Mouse (Mus musculus): ENCODE data around the gene Klhdc7a. TPM values are rescaled to one million over a fixed set of nuclear protein-coding genes. Genes with fewer than 3 reads are reported as not detected.
A peak's percentile ranks its signal among the peaks of the same experiment; 100 is the strongest.

Klhdc7a gene
- polyA plus RNA-seq (2015; fragmentation: Nextera tagmentation; extraction: Ambion mirVana), result 1.1 and 1.2 TPM in 2 replicates

DNA sequence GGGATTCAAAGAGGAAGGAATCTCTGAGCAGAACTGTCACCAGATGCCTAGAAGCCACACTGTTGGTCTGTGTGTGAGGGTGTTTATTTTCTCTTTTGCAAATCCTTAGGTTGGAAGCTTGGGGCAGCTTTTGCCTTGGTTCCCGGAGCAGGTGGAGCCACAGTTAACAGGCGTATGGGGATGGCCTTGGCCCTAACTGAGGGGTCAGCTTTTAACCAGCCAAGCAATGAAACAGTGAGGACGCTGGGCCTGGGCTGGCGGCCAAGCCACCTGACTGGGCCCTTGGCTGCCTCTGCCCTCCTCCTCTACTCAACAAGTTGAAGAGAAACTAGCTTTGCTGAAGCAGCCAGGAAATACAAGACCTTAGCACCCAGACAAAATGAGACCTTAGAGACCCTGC lies at the start of gene Klhdc7a:
Gene Klhdc7a, minus strand, starts transcription at position 105 of the 400 bp plus-strand sequence.
- Histone ChIP-seq H3K27ac (ENCODE audit: low read length) (peak within 1 kb of the TSS; percentile 90), H3K4me2 (ENCODE audit: low read depth, low read length) (peak within 1 kb of the TSS; percentile 42), H3K4me1 (replicated peaks; ENCODE audit: control insufficient read depth, insufficient read depth, low read length) (peaks cover 10% of the 10 kb centered on the region), H3K9ac (ENCODE audit: low read length) (peak within 1 kb of the TSS; percentile 37; the same call in 1 of the 2 replicates), H3K9me3 (ENCODE audit: control insufficient read depth, low read length) (no peaks in the 10 kb centered on the region), H3K36me3 (ENCODE audit: control insufficient read depth, insufficient read depth, low read length) (no peaks in the 10 kb centered on the region), H3K4me3 (ENCODE audit: low read length) (peak within 1 kb of the TSS; percentile 27), H3K27me3 (ENCODE audit: control insufficient read depth, insufficient read depth, low read depth, low read length) (no peaks in the 10 kb centered on the region)
- 25% methylated on average over 4 of the region's 4 CpGs for WGBS
- peak; percentile 86 for ATAC-seq (ENCODE audit: low read depth)

DNA sequence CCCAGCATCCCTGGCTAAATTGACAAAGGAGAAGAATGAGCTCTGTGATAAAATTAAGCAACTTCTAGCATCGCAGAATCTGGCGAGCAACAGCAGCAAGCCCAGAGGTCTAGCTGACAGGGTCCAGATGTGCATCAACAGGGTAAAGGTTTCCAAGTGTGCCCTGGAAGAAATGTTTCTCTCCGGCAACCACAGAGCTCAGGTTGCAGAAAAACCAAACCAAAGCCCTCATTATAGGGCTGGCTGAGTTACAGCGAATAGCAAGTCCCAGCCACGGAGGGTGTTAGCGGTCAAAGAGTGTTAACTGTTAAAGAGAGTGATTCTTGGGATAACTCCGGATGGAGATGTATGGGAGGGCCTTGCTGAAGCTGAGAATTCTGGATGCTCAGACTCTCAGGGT lies 48.1 kb upstream of the Klhdc7a start:
- no peak overlapping the region for H3K4me3 ChIP-seq (ENCODE audit: low read length)
- no peak overlapping the region for H3K4me2 ChIP-seq (ENCODE audit: low read depth, low read length)
- no peaks in the 10 kb centered on the region for H3K9me3 ChIP-seq (ENCODE audit: control insufficient read depth, low read length)
- no peaks in the 10 kb centered on the region for H3K36me3 ChIP-seq (ENCODE audit: control insufficient read depth, insufficient read depth, low read length)
- no peak for ATAC-seq (ENCODE audit: low read depth)
- H3K4me1 ChIP-seq (replicated peaks; ENCODE audit: control insufficient read depth, insufficient read depth, low read length), result no peaks in the 10 kb centered on the region
- no peak overlapping the region for H3K27ac ChIP-seq (ENCODE audit: low read length)
- no peak overlapping the region for H3K9ac ChIP-seq (ENCODE audit: low read length)
- WGBS, result 53% methylated on average over 7 of the region's 7 CpGs
- no peaks in the 10 kb centered on the region for H3K27me3 ChIP-seq (ENCODE audit: control insufficient read depth, insufficient read depth, low read depth, low read length)

GRCm38 (mm10) chr4:140010728-140011470 lies 43.1 kb upstream of the Klhdc7a start:
- Histone ChIP-seq H3K27me3 (ENCODE audit: control insufficient read depth, insufficient read depth, low read depth, low read length) (no peaks in the 10 kb centered on the region), H3K4me1 (replicated peaks; ENCODE audit: control insufficient read depth, insufficient read depth, low read length) (no peaks in the 10 kb centered on the region), H3K9ac (ENCODE audit: low read length) (no peak overlapping the region), H3K27ac (ENCODE audit: low read length) (no peak overlapping the region), H3K4me2 (ENCODE audit: low read depth, low read length) (no peak overlapping the region), H3K9me3 (ENCODE audit: control insufficient read depth, low read length) (no peaks in the 10 kb centered on the region), H3K4me3 (ENCODE audit: low read length) (no peak overlapping the region), H3K36me3 (ENCODE audit: control insufficient read depth, insufficient read depth, low read length) (no peaks in the 10 kb centered on the region)
- ATAC-seq (ENCODE audit: low read depth), result no peak
- WGBS, result 68% methylated on average over 11 of the region's 11 CpGs

GRCm38 (mm10) chr4:140004932-140005331 lies 37.1 kb upstream of the Klhdc7a start:
- H3K9me3 ChIP-seq (ENCODE audit: control insufficient read depth, low read length), result no peaks in the 10 kb centered on the region
- no peak overlapping the region for H3K27ac ChIP-seq (ENCODE audit: low read length)
- peaks cover 14% of the 10 kb centered on the region for H3K27me3 ChIP-seq (ENCODE audit: control insufficient read depth, insufficient read depth, low read depth, low read length)
- H3K4me2 ChIP-seq (ENCODE audit: low read depth, low read length), result peak overlapping the region; percentile 47
- no peak overlapping the region for H3K9ac ChIP-seq (ENCODE audit: low read length)
- ATAC-seq (ENCODE audit: low read depth), result peak; percentile 53; the same call in 1 of the 2 replicates
- peaks cover 3% of the 10 kb centered on the region; the same call in 1 of the 2 replicates for H3K4me1 ChIP-seq (replicated peaks; ENCODE audit: control insufficient read depth, insufficient read depth, low read length)
- peak overlapping the region; percentile 30; the same call in 1 of the 2 replicates for H3K4me3 ChIP-seq (ENCODE audit: low read length)
- 4% methylated on average over 5 of the region's 5 CpGs for WGBS
- no peaks in the 10 kb centered on the region for H3K36me3 ChIP-seq (ENCODE audit: control insufficient read depth, insufficient read depth, low read length)

DNA sequence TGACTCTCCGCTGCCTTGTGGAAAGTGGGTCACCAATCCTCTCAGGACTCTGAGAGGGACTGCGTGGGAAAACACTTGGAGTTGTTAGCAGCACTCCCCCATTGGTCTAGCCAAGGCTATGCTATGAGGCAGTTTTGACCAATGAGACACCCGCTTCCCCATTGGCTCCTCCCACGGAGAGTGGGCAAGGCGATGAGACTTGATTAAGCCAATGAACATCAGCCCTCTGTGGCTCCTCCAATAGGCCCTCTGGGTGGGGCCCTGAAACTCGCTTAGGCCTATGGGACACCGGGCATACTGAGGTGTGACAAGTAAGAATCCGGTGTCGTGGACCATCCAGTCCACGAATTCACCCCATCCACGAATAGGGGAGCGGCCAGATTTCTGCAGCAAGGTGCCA lies 36.3 kb upstream of the Klhdc7a start:
- peak overlapping the region; percentile 47 for H3K4me2 ChIP-seq (ENCODE audit: low read depth, low read length)
- no peaks in the 10 kb centered on the region for H3K9me3 ChIP-seq (ENCODE audit: control insufficient read depth, low read length)
- H3K9ac ChIP-seq (ENCODE audit: low read length), result no peak overlapping the region
- peak; percentile 70 for ATAC-seq (ENCODE audit: low read depth)
- H3K4me3 ChIP-seq (ENCODE audit: low read length), result peak overlapping the region; percentile 30
- H3K36me3 ChIP-seq (ENCODE audit: control insufficient read depth, insufficient read depth, low read length), result no peaks in the 10 kb centered on the region
- 9% methylated on average over 12 of the region's 12 CpGs for WGBS
- peaks cover 14% of the 10 kb centered on the region for H3K27me3 ChIP-seq (ENCODE audit: control insufficient read depth, insufficient read depth, low read depth, low read length)
- H3K4me1 ChIP-seq (replicated peaks; ENCODE audit: control insufficient read depth, insufficient read depth, low read length), result peaks cover 3% of the 10 kb centered on the region; the same call in 1 of the 2 replicates
- no peak overlapping the region for H3K27ac ChIP-seq (ENCODE audit: low read length)

DNA sequence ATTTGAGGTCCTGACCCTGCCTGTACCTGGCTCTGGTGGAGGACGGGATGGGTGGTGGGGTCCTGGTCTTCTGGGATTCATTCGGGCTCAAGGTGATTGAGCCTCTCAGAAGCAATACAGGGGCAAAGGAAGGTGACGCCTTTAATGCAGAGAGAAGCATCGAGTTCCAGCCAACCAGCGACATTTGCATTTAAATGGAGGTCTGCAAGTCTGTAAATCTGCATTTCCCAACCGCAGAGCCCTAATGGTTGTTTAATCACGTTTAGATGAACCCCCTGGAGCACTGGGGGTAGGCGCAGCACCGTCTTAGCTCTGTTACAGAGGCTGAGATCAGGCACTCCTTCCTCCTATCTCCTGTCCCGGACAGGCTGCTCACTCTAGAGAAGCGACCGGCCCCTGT lies 34.2 kb upstream of the Klhdc7a start:
- Histone ChIP-seq H3K4me2 (ENCODE audit: low read depth, low read length) (no peak overlapping the region), H3K27ac (ENCODE audit: low read length) (no peak overlapping the region), H3K4me1 (replicated peaks; ENCODE audit: control insufficient read depth, insufficient read depth, low read length) (peaks cover 3% of the 10 kb centered on the region; the same call in 1 of the 2 replicates), H3K27me3 (ENCODE audit: control insufficient read depth, insufficient read depth, low read depth, low read length) (peaks cover 14% of the 10 kb centered on the region), H3K9ac (ENCODE audit: low read length) (no peak overlapping the region), H3K4me3 (ENCODE audit: low read length) (no peak overlapping the region), H3K36me3 (ENCODE audit: control insufficient read depth, insufficient read depth, low read length) (no peaks in the 10 kb centered on the region), H3K9me3 (ENCODE audit: control insufficient read depth, low read length) (no peaks in the 10 kb centered on the region)
- WGBS, result 25% methylated on average over 12 of the region's 12 CpGs
- no peak for ATAC-seq (ENCODE audit: low read depth)

DNA sequence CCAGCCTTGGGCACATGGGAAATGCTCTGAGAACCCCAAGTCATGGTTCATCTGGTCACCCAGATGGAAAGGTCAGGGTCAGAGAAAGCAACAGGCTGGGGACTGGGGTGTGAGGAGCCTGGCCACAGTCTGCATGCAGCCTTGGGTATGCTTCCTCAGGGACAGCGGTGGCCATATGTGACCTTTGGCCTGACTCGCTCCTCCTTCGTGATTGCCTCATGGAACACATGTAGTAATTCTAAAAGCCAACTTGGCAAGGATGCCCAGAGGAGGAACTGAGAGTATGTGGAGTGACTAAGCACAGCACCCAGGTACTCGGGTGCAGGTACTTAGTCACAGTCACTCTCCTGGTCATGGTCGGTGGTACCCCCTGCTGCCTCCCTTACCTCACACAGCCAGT lies 33.1 kb upstream of the Klhdc7a start:
- H3K27me3 ChIP-seq (ENCODE audit: control insufficient read depth, insufficient read depth, low read depth, low read length), result peaks cover 14% of the 10 kb centered on the region
- H3K36me3 ChIP-seq (ENCODE audit: control insufficient read depth, insufficient read depth, low read length), result no peaks in the 10 kb centered on the region
- H3K4me3 ChIP-seq (ENCODE audit: low read length), result no peak overlapping the region
- peaks cover 3% of the 10 kb centered on the region; the same call in 1 of the 2 replicates for H3K4me1 ChIP-seq (replicated peaks; ENCODE audit: control insufficient read depth, insufficient read depth, low read length)
- no peak overlapping the region for H3K27ac ChIP-seq (ENCODE audit: low read length)
- ATAC-seq (ENCODE audit: low read depth), result no peak
- no peak overlapping the region for H3K9ac ChIP-seq (ENCODE audit: low read length)
- no peak overlapping the region for H3K4me2 ChIP-seq (ENCODE audit: low read depth, low read length)
- 70% methylated on average over 5 of the region's 5 CpGs for WGBS
- H3K9me3 ChIP-seq (ENCODE audit: control insufficient read depth, low read length), result no peaks in the 10 kb centered on the region

- H3K9ac ChIP-seq (ENCODE audit: low read length), result no peak overlapping the region
- no peak for ATAC-seq (ENCODE audit: low read depth)
- H3K4me1 ChIP-seq (replicated peaks; ENCODE audit: control insufficient read depth, insufficient read depth, low read length), result no peaks in the 10 kb centered on the region
- no peak overlapping the region for H3K4me3 ChIP-seq (ENCODE audit: low read length)
- H3K27ac ChIP-seq (ENCODE audit: low read length), result no peak overlapping the region
- WGBS, result 69% methylated on average over 7 of the region's 7 CpGs
- no peak overlapping the region for H3K4me2 ChIP-seq (ENCODE audit: low read depth, low read length)
- H3K36me3 ChIP-seq (ENCODE audit: control insufficient read depth, insufficient read depth, low read length), result no peaks in the 10 kb centered on the region
- H3K9me3 ChIP-seq (ENCODE audit: control insufficient read depth, low read length), result no peaks in the 10 kb centered on the region
- peaks cover 8% of the 10 kb centered on the region for H3K27me3 ChIP-seq (ENCODE audit: control insufficient read depth, insufficient read depth, low read depth, low read length)
These were observed 31.2 kb upstream of the Klhdc7a start for GRCm38 (mm10) chr4:139999033-139999432.

DNA sequence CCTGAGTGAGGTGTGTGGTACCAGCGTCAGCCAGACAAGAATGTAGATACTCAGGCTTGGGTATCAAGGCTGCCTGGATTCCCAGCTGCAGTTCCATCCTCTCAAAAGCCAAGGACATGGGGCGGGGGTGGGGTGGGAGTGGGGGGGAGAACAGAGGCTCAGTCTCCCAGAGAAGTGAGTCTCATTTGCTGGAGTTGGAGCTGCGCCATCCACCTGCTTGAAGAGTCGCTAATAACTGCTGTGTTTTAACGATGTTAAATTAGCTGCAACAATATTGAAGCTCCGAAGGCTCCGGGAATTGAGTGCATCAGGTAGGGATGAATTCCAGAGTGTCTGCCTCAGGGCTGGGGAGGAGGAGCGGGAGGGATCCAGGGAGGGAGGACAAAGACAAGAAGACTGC lies 27.8 kb upstream of the Klhdc7a start:
- H3K27me3 ChIP-seq (ENCODE audit: control insufficient read depth, insufficient read depth, low read depth, low read length), result no peaks in the 10 kb centered on the region
- H3K9me3 ChIP-seq (ENCODE audit: control insufficient read depth, low read length), result no peaks in the 10 kb centered on the region
- H3K4me1 ChIP-seq (replicated peaks; ENCODE audit: control insufficient read depth, insufficient read depth, low read length), result 0 out of 2 replicates have a peak, but pooled peaks cover 3% of the 10 kb centered on the region
- no peak overlapping the region for H3K4me3 ChIP-seq (ENCODE audit: low read length)
- H3K9ac ChIP-seq (ENCODE audit: low read length), result no peak overlapping the region
- 48% methylated on average over 8 of the region's 8 CpGs for WGBS
- ATAC-seq (ENCODE audit: low read depth), result no peak
- H3K27ac ChIP-seq (ENCODE audit: low read length), result no peak overlapping the region
- no peak overlapping the region for H3K4me2 ChIP-seq (ENCODE audit: low read depth, low read length)
- H3K36me3 ChIP-seq (ENCODE audit: control insufficient read depth, insufficient read depth, low read length), result no peaks in the 10 kb centered on the region

Data from lung, embryonic 16.5 days (tissue).